Mouse (Mus musculus) heart, embryonic 12.5 days (tissue): ENCODE data around the gene Slc36a2. TPM values are rescaled to one million over a fixed set of nuclear protein-coding genes. Genes with fewer than 3 reads are reported as not detected.

Source experiments
- ATAC-seq: fragments of 200-750 bp; cut with Nextera tagmentation; 2 replicates; pipeline ENCODE4 v1.8.0; 2017; ENCODE audit warnings: moderate TSS enrichment, moderate library complexity; ENCODE audit not compliant: insufficient number of reproducible peaks, low FRiP score
- H3K27ac ChIP-seq: fragments of 300-500 bp; sonication (generic); 2 replicates; pipeline ENCODE4 v1.5.1; 2016; ENCODE audit warnings: mild to moderate bottlenecking, moderate library complexity; ENCODE audit not compliant: poor library complexity, severe bottlenecking
- H3K27me3 ChIP-seq: fragments of 300-500 bp; sonication (generic); replicated peaks from 2 replicates; pipeline ENCODE4 v1.6.1; 2016; ENCODE audit warnings: mild to moderate bottlenecking, moderate library complexity
- H3K36me3 ChIP-seq: fragments of 300-500 bp; sonication (generic); 2 replicates; pipeline ENCODE4 v1.6.1; 2016; ENCODE audit warnings: mild to moderate bottlenecking, moderate library complexity
- H3K4me1 ChIP-seq: fragments of 300-500 bp; sonication (generic); replicated peaks from 2 replicates; pipeline ENCODE4 v1.6.1; 2016; ENCODE audit warnings: mild to moderate bottlenecking
- H3K4me2 ChIP-seq: fragments of 300-500 bp; sonication (generic); 2 replicates; pipeline ENCODE4 v1.6.1; 2016; ENCODE audit warnings: mild to moderate bottlenecking, moderate library complexity
- H3K4me3 ChIP-seq: fragments of 300-500 bp; sonication (generic); 2 replicates; pipeline ENCODE4 v1.5.1; 2016; ENCODE audit warnings: mild to moderate bottlenecking
- H3K9ac ChIP-seq: fragments of 300-500 bp; sonication (generic); 2 replicates; pipeline ENCODE4 v1.6.1; 2016; ENCODE audit warnings: mild to moderate bottlenecking, moderate library complexity
- H3K9me3 ChIP-seq: fragments of 300-500 bp; sonication (generic); replicated peaks from 2 replicates; pipeline ENCODE4 v1.6.1; 2016; ENCODE audit warnings: mild to moderate bottlenecking, moderate library complexity
- WGBS: fragments of 180-500 bp; shearing (Covaris S2); methylation state at CpG from one replicate; pipeline ENCODE4 v1.1.7; 2016; 5-methylcytosine and 5-hydroxymethylcytosine counted together
- polyA plus RNA-seq: library from polyadenylated mRNA; unstranded; fragments of >200 nt; fragmentation: Nextera tagmentation; extraction: Ambion mirVana; gene quantifications from 2 replicates; pipeline ENCODE4 v1.2.1, GENCODE M21; 2016

The Slc36a2 gene
- polyA plus RNA-seq, 1 experiment from 2014 or later: 2.8 TPM

DNA sequence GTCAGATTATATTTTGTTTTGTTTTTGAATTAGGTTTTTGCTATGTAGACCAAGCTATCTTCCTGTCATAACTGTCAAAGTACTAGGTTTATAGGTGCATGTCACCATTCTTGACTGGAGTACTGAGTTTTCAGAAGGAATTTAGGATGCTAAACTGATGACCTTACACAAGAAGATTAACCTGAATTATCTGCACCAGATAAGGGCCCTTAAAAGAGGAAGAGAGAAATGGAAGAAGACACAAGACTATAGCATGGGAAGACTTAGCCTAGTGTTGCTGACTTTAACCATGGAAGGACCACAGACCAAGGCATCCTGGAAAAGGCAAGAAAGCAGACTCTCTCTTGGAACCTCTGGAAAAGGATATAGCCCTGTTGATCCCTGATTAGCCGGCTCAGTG is 51.7 kb downstream of the Slc36a2 start:
- ATAC-seq: no peak
- 87% methylated on average over 1 of the region's 1 CpGs for WGBS
- H3K27me3 ChIP-seq: no peaks in the 10 kb centered on the region
- H3K4me3 ChIP-seq: no peak overlapping the region
- H3K9me3 ChIP-seq: no peaks in the 10 kb centered on the region
- no peak overlapping the region for H3K4me2 ChIP-seq
- no peaks in the 10 kb centered on the region for H3K36me3 ChIP-seq
- no peak overlapping the region for H3K9ac ChIP-seq
- no peaks in the 10 kb centered on the region for H3K4me1 ChIP-seq
- H3K27ac ChIP-seq: no peak overlapping the region

DNA sequence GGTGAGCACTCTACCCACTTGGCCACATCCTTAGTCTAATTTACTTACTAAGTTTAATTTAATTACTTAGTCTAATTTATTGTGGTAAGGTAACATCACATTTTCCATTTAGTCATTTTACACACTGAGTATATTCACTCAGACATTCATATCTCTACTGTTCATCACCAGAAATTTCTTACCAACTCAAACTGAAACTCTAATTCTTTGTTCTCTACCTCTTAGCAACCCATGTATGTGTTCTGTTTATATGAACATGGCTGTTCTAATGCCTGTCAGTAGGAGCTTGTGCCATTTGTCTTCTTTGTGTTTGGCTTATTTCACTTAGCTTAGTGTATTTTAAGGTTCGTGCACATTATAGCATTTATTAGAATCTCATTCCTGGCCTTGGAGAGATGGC is 52.9 kb downstream of the Slc36a2 start:
- Histone ChIP-seq H3K4me2 (no peak overlapping the region), H3K36me3 (no peaks in the 10 kb centered on the region), H3K27ac (no peak overlapping the region), H3K4me3 (no peak overlapping the region), H3K9ac (no peak overlapping the region), H3K4me1 (no peaks in the 10 kb centered on the region), H3K9me3 (no peaks in the 10 kb centered on the region), H3K27me3 (no peaks in the 10 kb centered on the region)
- 90% methylated on average over 1 of the region's 1 CpGs for WGBS
- no peak for ATAC-seq

DNA sequence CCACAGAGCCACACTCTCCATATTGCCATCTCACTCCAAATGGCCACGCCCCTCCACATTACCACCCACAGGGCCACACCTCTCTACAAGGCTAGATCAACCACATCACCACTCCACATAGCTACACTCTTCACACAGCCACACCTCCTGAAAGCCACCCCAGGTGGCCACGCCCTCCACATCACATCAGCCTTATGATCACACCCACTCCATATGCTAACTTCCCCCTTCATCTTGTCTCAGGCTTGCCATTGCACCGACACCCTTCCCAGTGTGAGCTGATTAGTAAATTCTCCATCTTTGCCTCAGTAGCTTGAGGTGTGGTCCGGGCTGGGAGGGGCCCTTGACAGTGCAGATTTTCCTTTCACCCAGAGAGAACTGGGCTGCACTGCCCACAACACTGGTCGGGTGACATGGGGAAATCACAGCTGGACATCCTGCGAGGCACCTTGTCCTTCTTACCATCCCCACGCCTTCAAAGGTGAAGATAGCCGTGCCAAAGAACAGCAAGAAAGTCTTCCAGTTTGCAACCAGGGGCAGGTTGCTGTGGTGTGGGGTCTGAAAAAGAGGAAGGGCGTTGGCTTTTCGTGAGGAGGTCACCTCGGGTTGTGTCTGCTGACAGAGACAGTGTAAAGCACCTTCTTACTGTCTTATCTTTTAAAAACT is 53.7 kb downstream of the Slc36a2 start:
- Histone ChIP-seq H3K4me3 (no peak overlapping the region), H3K36me3 (no peaks in the 10 kb centered on the region), H3K4me2 (no peak overlapping the region), H3K27ac (no peak overlapping the region), H3K9me3 (no peaks in the 10 kb centered on the region), H3K4me1 (no peaks in the 10 kb centered on the region), H3K27me3 (no peaks in the 10 kb centered on the region), H3K9ac (no peak overlapping the region)
- ATAC-seq: peak; percentile 59; the same call in 1 of the 2 replicates
- WGBS: 78% methylated on average over 11 of the region's 11 CpGs

DNA sequence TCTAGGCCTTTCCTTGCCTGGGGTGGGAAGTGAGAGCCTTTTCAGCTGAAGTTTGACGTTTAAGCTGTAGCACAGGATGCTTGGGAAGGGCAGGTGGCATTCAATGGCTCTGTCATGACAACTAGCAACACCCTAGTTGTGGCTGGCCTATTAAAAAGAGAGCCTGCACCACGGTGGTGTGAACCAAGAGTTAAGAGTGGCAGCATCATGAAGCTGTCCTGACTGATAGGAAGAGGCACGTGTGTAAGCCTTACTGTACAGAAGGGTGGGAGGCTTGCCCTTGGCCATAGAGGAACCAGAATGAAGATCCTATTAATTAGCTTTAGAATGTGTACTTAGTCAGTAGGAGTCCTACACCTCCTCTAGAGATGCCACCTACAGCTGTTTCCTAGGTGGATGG is 56.5 kb downstream of the Slc36a2 start:
- 71% methylated on average over 3 of the region's 3 CpGs for WGBS
- no peak for ATAC-seq
- Histone ChIP-seq H3K27ac (no peak overlapping the region), H3K9me3 (no peaks in the 10 kb centered on the region), H3K4me2 (no peak overlapping the region), H3K36me3 (no peaks in the 10 kb centered on the region), H3K27me3 (no peaks in the 10 kb centered on the region), H3K4me3 (no peak overlapping the region), H3K4me1 (no peaks in the 10 kb centered on the region), H3K9ac (no peak overlapping the region)

DNA sequence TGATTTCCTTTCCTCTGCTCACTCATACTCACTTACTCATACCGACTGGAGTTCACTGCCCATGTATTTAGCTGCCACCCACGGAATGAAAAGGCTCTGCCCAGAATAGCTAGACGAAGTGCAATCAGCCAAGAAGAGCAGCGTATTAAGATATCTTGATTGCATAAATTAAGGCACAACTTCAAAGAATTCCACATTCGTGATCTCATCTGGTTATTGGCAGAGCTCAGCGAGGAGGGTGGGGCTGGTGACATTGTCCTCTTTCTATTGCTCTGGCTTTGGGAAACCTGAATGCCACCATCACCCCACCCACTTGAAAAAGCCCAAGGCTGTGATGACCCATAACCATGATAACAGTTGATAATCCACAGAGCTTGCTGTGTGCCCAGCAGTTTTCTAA is 56.9 kb downstream of the Slc36a2 start:
- Histone ChIP-seq H3K9me3 (no peaks in the 10 kb centered on the region), H3K27me3 (no peaks in the 10 kb centered on the region), H3K4me1 (no peaks in the 10 kb centered on the region), H3K4me2 (no peak overlapping the region), H3K36me3 (no peaks in the 10 kb centered on the region), H3K4me3 (no peak overlapping the region), H3K9ac (no peak overlapping the region), H3K27ac (no peak overlapping the region)
- no peak for ATAC-seq
- 62% methylated on average over 6 of the region's 6 CpGs for WGBS

DNA sequence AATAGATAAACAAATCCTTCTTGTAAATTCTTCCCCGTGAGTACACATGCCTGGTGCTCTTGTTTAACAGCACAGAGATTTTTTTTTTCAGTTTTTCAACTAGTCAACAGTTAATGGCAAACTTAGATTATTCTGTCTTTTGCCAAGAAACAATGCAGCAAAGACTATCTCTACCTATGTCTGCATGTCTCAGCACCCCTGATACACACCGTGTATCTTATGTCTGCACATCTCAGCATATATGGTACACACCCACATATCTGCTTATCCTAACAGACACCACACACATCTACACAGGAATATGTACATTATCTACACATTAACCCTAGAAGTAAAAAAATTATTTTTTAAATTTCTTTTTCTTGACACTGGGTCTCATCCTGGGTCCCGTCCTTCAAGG is 58.2 kb downstream of the Slc36a2 start:
- no peak for ATAC-seq
- no peak overlapping the region for H3K4me3 ChIP-seq
- WGBS: 70% methylated on average over 3 of the region's 3 CpGs
- no peak overlapping the region for H3K4me2 ChIP-seq
- no peaks in the 10 kb centered on the region for H3K36me3 ChIP-seq
- no peak overlapping the region for H3K27ac ChIP-seq
- H3K9ac ChIP-seq: no peak overlapping the region
- H3K4me1 ChIP-seq: no peaks in the 10 kb centered on the region
- no peaks in the 10 kb centered on the region for H3K27me3 ChIP-seq
- no peaks in the 10 kb centered on the region for H3K9me3 ChIP-seq

DNA sequence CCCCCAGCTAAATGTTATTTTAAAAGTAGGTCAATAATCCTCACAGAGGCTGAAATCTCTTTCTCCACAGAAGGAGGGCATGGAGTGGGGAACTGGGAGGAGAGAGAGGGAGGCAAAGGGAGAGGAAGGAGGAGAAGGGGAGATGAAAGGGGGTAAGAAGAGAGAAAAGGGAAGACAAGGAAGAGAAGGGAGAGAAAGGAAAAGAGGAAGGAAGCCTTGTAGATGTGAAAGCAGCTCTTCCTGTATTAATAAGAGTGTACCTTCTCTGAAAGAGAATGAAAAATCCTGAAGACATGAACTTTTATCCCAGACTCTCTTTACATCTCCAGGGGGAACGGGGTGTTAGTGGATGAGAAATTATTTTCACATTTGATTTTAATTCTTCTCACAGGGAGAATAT is 63.4 kb downstream of the Slc36a2 start:
- Histone ChIP-seq H3K4me2 (no peak overlapping the region), H3K9ac (no peak overlapping the region), H3K36me3 (no peaks in the 10 kb centered on the region), H3K4me1 (peaks cover 7% of the 10 kb centered on the region), H3K27me3 (no peaks in the 10 kb centered on the region), H3K9me3 (peaks cover 16% of the 10 kb centered on the region), H3K27ac (no peak overlapping the region), H3K4me3 (no peak overlapping the region)
- 77% methylated on average over 1 of the region's 1 CpGs for WGBS
- no peak for ATAC-seq

DNA sequence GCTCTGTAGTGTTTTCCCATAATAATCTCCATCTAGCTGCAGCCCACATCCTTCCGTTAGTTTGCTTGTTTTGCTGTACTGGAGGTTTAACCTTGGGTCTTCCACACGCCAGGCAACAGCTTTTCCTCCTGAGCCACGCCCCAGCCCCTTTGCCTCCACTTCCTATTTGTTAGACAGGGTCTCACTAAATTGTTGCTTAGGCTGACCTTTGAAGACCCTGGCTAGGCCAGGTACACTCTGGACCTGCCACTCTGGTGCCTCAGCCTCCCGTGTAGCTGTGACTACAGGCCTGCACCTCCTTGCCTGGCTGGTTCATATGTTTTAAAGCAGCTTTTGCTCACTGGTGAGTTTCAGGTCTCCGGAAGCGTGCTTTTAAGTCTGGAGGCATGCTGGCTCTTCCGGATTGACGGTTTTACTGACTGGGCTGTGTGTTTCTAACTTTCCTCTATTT is 64.0 kb downstream of the Slc36a2 start:
- WGBS: 76% methylated on average over 8 of the region's 8 CpGs
- Histone ChIP-seq H3K36me3 (no peaks in the 10 kb centered on the region), H3K4me2 (no peak overlapping the region), H3K27me3 (no peaks in the 10 kb centered on the region), H3K4me1 (peaks cover 7% of the 10 kb centered on the region), H3K9ac (no peak overlapping the region), H3K9me3 (peaks cover 16% of the 10 kb centered on the region), H3K4me3 (no peak overlapping the region), H3K27ac (no peak overlapping the region)
- ATAC-seq: no peak

DNA sequence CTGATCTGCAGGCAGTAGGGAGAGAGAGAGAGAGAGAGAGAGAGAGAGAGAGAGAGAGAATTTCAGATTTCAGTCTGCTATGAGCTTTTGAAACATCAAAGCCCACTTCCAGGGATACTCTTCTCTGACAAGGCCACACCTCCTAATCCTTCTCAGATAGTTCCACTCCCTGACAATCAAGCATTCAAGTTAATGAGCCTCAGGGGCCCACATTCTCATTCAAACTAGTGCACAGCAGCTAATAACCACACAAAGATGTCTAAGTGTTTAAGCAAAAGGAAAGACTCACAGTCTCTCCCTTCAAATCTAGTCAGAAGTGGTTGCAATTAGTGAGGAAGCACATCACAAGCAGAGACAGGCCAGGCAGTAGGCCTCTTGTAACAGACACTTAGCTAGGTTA is 64.6 kb downstream of the Slc36a2 start:
- Histone ChIP-seq H3K9me3 (peaks cover 16% of the 10 kb centered on the region), H3K4me1 (peaks cover 7% of the 10 kb centered on the region), H3K27ac (no peak overlapping the region), H3K36me3 (no peaks in the 10 kb centered on the region), H3K27me3 (no peaks in the 10 kb centered on the region), H3K9ac (no peak overlapping the region), H3K4me2 (no peak overlapping the region), H3K4me3 (no peak overlapping the region)
- no peak for ATAC-seq

DNA sequence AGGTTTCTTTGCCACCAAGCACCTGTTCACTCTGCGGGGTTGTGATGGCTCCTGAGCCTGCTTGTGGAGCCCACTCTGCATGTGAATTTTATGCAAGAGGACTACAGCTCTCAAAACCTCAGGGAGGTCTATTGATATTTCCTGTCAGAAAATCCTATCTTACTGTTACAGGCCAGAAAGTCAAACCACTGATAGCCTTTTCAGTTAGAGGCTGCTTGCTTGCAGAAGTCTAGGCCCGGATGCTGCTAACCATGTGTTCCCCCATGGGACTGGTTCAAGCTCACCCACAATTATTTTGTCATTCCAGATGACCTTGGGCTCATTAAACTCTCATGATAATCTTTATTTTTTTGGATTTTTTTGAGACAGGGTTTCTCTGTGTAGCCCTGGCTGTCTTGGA is 67.8 kb downstream of the Slc36a2 start:
- no peaks in the 10 kb centered on the region for H3K36me3 ChIP-seq
- no peak overlapping the region for H3K9ac ChIP-seq
- no peak for ATAC-seq
- H3K27me3 ChIP-seq: no peaks in the 10 kb centered on the region
- peaks cover 20% of the 10 kb centered on the region for H3K9me3 ChIP-seq
- no peak overlapping the region for H3K4me3 ChIP-seq
- no peak overlapping the region for H3K27ac ChIP-seq
- peaks cover 15% of the 10 kb centered on the region for H3K4me1 ChIP-seq
- no peak overlapping the region for H3K4me2 ChIP-seq
- 84% methylated on average over 2 of the region's 2 CpGs for WGBS

DNA sequence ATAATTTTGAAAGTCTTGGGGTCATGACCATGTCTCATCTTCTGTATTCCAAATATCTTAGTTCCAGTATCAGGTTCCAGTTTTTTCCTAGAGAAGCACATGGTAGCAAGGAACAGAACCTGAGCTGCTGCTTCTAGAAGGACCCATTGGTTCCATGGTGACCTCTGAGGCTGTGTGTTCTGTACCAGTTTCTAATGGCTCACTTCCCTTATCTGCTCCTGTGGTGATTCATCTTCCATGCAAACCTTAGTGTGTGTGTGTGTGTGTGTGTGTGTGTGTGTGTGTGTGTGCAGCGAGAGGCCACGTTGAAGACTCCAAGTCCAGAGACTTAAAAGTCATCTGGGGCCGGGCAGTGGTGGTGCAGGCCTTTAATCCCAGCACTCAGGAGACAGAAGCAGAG is 68.9 kb downstream of the Slc36a2 start:
- Histone ChIP-seq H3K4me3 (no peak overlapping the region), H3K4me2 (no peak overlapping the region), H3K9me3 (peaks cover 20% of the 10 kb centered on the region), H3K36me3 (no peaks in the 10 kb centered on the region), H3K9ac (no peak overlapping the region), H3K27ac (no peak overlapping the region), H3K4me1 (peaks cover 15% of the 10 kb centered on the region), H3K27me3 (no peaks in the 10 kb centered on the region)
- WGBS: 90% methylated on average over 3 of the region's 3 CpGs
- ATAC-seq: no peak

DNA sequence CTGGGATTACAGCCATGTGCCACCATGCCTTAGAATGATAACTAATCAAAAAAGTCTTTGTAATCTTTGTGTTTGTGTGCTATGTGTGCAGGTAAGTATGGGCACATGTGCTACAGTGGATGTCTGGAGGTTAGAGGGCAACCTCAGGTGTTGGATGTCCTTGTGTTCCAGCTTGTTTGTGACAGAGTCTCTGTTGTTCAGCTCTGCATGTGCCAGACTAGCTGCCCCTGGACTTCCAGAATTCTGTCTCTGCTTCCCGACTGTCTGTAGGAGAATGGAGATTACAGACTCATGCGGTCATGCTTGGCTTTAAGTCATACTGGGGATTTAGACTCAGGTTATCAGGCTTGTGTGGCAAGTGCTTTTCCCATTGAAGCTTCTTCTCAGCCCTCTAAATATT is 70.6 kb downstream of the Slc36a2 start:
- Histone ChIP-seq H3K27me3 (no peaks in the 10 kb centered on the region), H3K9me3 (peaks cover 10% of the 10 kb centered on the region), H3K27ac (peak overlapping the region; percentile 83), H3K4me1 (peaks cover 20% of the 10 kb centered on the region), H3K4me3 (no peak overlapping the region), H3K36me3 (peaks cover 2% of the 10 kb centered on the region; the same call in 1 of the 2 replicates), H3K9ac (no peak overlapping the region), H3K4me2 (no peak overlapping the region)
- WGBS: 45% methylated on average over 2 of the region's 2 CpGs
- ATAC-seq: no peak
